Mouse (Mus musculus) hindbrain, embryonic 10.5 days (tissue): ENCODE results near the gene Loxl1. TPM values are rescaled to one million over a fixed set of nuclear protein-coding genes. Genes with fewer than 3 reads are reported as not detected.
A peak's percentile ranks its signal among the peaks of the same experiment; 100 is the strongest.

Experiments used
- DNase-seq: peaks from one replicate; pipeline ENCODE4 v3.0.0-alpha.2; 2017; ENCODE audit warnings: low spot score
- H3K27ac ChIP-seq: fragments of 300-500 bp; sonication (generic); 2 replicates; pipeline ENCODE4 v1.5.1; 2016; ENCODE audit warnings: mild to moderate bottlenecking, moderate library complexity
- H3K27me3 ChIP-seq: fragments of 300-500 bp; sonication (generic); 2 replicates; pipeline ENCODE4 v1.6.1; 2016; ENCODE audit warnings: mild to moderate bottlenecking; ENCODE audit not compliant: poor library complexity, insufficient read depth, severe bottlenecking
- H3K36me3 ChIP-seq: fragments of 300-500 bp; sonication (generic); 2 replicates; pipeline ENCODE4 v1.6.1; 2016; ENCODE audit warnings: mild to moderate bottlenecking, moderate library complexity
- H3K4me1 ChIP-seq: fragments of 300-500 bp; sonication (generic); replicated peaks from 2 replicates; pipeline ENCODE4 v1.6.1; 2016; ENCODE audit warnings: mild to moderate bottlenecking
- H3K4me3 ChIP-seq: fragments of 300-500 bp; sonication (generic); 2 replicates; pipeline ENCODE4 v1.5.1; 2016; ENCODE audit warnings: mild to moderate bottlenecking, moderate library complexity
- H3K9me3 ChIP-seq: fragments of 300-500 bp; sonication (generic); 2 replicates; pipeline ENCODE4 v1.6.1; 2016; ENCODE audit warnings: mild to moderate bottlenecking, moderate library complexity
- WGBS: fragments of 180-500 bp; shearing (Covaris S2); methylation state at CpG from one replicate; pipeline ENCODE4 v1.1.7; 2016; 5-methylcytosine and 5-hydroxymethylcytosine counted together
- polyA plus RNA-seq: library from polyadenylated mRNA; unstranded; fragments of >200 nt; fragmentation: Nextera tagmentation; extraction: Ambion mirVana; gene quantifications from 2 replicates; pipeline ENCODE4 v1.2.1, GENCODE M21; 2016

Gene Loxl1
- polyA plus RNA-seq: 9.9 and 14.5 TPM in 2 replicates

DNA sequence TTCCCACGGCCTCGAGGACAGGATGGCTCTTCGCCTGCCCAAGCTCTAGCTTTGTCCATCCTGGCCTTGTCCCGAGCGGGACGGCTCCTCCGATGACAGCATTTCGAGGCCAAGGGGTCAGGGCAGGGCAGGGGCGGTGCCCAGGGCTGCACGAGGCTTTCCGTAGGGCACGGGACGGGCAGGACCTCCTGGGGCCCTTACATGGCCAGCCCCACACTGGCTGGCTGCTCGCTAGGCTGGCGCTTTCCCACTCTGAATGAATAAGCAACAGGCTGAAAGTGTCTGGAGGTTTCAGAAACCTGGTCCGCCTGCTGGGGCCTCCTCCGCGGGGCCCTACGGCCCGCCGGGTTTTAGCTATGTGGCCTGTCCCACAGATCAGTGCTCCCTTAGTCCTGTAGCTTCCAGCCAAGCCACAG, at the start of gene Loxl1:
Gene Loxl1, minus strand, starts transcription at position 243 of the 416 bp plus-strand sequence.
- Histone ChIP-seq H3K4me3 (peak within 1 kb of the TSS; percentile 55), H3K27ac (peak within 1 kb of the TSS; percentile 87), H3K4me1 (peaks cover 75% of the 10 kb centered on the region), H3K9me3 (no peaks in the 10 kb centered on the region), H3K27me3 (peaks cover 50% of the 10 kb centered on the region), H3K36me3 (no peaks in the 10 kb centered on the region)
- under 1% methylated on average over 21 of the region's 21 CpGs for WGBS
- DNase-seq: peak; percentile 79

GRCm38 (mm10) chr9:58361956-58362355, 49.0 kb upstream of the Loxl1 start:
- Histone ChIP-seq H3K9me3 (no peaks in the 10 kb centered on the region), H3K27ac (no peak overlapping the region), H3K4me3 (no peak overlapping the region), H3K36me3 (no peaks in the 10 kb centered on the region), H3K4me1 (no peaks in the 10 kb centered on the region), H3K27me3 (no peaks in the 10 kb centered on the region)
- DNase-seq: no peak
- 85% methylated on average over 7 of the region's 7 CpGs for WGBS

DNA sequence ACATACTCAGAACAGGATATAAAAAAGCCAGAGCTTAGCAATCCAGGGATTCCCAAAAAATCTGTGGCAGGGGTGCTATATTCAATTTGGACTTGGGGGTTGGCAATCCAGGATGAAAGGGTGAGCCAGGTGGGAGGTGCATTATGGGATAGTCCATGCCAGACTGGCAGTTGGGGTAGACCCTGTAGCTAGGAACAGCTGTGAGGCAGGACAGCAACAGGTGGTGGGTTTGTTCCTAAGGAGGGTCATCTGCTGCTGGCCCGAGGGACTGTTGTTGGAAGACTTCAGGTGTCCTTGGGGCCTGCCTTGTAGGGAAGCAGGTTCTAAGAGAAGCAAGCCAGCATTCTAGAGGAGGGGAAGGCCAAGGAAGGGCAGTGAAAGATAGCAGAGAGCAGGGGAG, 48.4 kb upstream of the Loxl1 start:
- no peaks in the 10 kb centered on the region for H3K4me1 ChIP-seq
- 93% methylated on average over 1 of the region's 1 CpGs for WGBS
- no peak for DNase-seq
- no peaks in the 10 kb centered on the region for H3K27me3 ChIP-seq
- no peaks in the 10 kb centered on the region for H3K36me3 ChIP-seq
- H3K9me3 ChIP-seq: no peaks in the 10 kb centered on the region
- no peak overlapping the region for H3K27ac ChIP-seq
- no peak overlapping the region for H3K4me3 ChIP-seq

DNA sequence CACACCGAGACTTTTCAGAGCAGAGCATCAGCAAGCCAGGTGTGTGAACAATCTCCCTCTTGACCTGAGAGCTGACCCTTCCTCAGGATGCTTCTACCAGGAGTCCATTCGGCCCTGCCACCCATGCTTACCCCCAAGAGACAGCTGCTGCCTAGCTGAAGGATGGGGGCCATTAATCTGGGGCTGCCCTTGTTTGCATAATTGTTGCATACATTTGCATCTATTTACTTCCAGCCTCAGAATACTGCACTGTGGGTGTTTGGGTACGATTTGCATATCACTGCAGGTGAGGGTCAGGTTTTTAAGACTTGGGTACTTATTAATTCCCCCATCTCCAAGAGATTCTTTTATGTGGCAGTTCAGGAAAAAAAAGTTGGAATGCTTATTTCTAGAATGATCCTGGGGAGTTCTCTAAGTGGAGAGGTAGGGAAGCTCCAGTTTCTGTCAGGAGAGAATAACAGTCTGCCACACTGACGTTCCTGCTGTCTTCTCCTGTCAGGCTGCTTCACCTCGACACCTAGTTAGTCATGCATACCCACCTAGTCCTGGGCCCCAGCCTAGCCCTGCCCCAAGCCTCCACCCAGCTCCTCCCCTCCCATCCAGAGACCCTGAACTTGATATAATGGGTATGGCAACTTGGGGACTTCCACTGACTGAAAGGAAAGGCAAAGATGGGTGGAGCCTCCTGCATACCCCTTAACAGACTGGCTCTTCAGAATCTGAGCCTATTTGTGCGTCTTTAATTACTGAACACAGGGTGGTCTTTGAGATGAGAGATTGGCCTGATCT, 42.5 kb upstream of the Loxl1 start:
- Histone ChIP-seq H3K9me3 (no peaks in the 10 kb centered on the region), H3K4me1 (peaks cover 11% of the 10 kb centered on the region), H3K27me3 (no peaks in the 10 kb centered on the region), H3K4me3 (no peak overlapping the region), H3K27ac (no peak overlapping the region), H3K36me3 (no peaks in the 10 kb centered on the region)
- WGBS: 34% methylated on average over 6 of the region's 6 CpGs
- DNase-seq: no peak

DNA sequence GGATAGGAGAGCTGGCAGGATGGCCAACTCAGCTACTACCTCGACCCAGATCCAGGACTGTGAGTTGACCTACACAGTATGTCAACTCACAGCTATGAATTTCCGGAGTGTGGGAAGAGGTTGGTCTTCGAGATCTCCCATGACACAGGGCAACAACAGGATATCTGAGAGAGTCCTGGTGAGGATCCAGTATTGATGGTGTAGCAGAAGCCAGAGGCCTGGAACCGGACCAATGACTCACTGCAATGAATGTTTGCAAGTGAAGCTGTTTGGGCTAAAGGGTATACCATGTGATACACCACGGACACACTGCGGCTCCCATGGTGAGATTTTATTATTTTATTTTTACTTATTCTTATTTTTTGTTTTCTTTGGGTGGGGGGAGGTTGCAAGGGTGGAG, 41.7 kb upstream of the Loxl1 start:
- H3K36me3 ChIP-seq: no peaks in the 10 kb centered on the region
- DNase-seq: no peak
- no peak overlapping the region for H3K27ac ChIP-seq
- H3K27me3 ChIP-seq: no peaks in the 10 kb centered on the region
- WGBS: 86% methylated on average over 6 of the region's 6 CpGs
- no peak overlapping the region for H3K4me3 ChIP-seq
- peaks cover 11% of the 10 kb centered on the region for H3K4me1 ChIP-seq
- no peaks in the 10 kb centered on the region for H3K9me3 ChIP-seq

GRCm38 (mm10) chr9:58353224-58353623, 40.2 kb upstream of the Loxl1 start:
- H3K27me3 ChIP-seq: no peaks in the 10 kb centered on the region
- WGBS: 86% methylated on average over 6 of the region's 6 CpGs
- no peak for DNase-seq
- peaks cover 11% of the 10 kb centered on the region for H3K4me1 ChIP-seq
- no peak overlapping the region for H3K4me3 ChIP-seq
- no peak overlapping the region for H3K27ac ChIP-seq
- no peaks in the 10 kb centered on the region for H3K9me3 ChIP-seq
- H3K36me3 ChIP-seq: no peaks in the 10 kb centered on the region

- Histone ChIP-seq H3K27ac (no peak overlapping the region), H3K4me1 (peaks cover 7% of the 10 kb centered on the region; the same call in 1 of the 2 replicates), H3K36me3 (no peaks in the 10 kb centered on the region), H3K27me3 (no peaks in the 10 kb centered on the region), H3K9me3 (no peaks in the 10 kb centered on the region), H3K4me3 (no peak overlapping the region)
- 90% methylated on average over 6 of the region's 6 CpGs for WGBS
- DNase-seq: no peak
These were observed 34.8 kb upstream of the Loxl1 start for GRCm38 (mm10) chr9:58347795-58348194.

- DNase-seq: peak; percentile 10
- peaks cover 7% of the 10 kb centered on the region; the same call in 1 of the 2 replicates for H3K4me1 ChIP-seq
- no peak overlapping the region for H3K4me3 ChIP-seq
- H3K9me3 ChIP-seq: no peaks in the 10 kb centered on the region
- 35% methylated on average over 10 of the region's 10 CpGs for WGBS
- no peak overlapping the region for H3K27ac ChIP-seq
- no peaks in the 10 kb centered on the region for H3K27me3 ChIP-seq
- no peaks in the 10 kb centered on the region for H3K36me3 ChIP-seq
These were observed 33.5 kb upstream of the Loxl1 start for GRCm38 (mm10) chr9:58346498-58346897.

DNA sequence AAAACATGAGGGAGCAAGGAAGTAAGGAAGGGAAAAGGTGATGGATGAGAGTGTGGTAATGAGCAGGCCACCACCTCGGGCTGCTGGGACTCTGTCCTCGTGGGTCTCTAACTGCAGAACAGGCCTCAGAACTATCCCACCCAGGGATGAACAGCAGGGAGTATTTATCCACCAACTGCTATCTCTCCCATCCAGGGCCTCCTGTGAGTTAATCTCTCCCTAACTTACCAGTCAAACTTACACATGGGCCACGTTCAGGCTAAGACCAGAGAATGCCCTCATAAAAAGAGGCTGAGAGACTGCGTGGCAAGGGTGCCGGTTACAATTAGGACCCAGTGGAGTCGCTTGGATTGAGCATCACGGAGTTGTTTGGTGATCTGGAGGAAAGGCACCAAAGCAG, 33.0 kb upstream of the Loxl1 start:
- H3K27me3 ChIP-seq: no peaks in the 10 kb centered on the region

GRCm38 (mm10) chr9:58341795-58342194, 28.8 kb upstream of the Loxl1 start:
- WGBS: 89% methylated on average over 1 of the region's 1 CpGs

More for the DNA sequence above, 33.0 kb upstream of the Loxl1 start:
- Histone ChIP-seq H3K36me3 (no peaks in the 10 kb centered on the region), H3K4me1 (peaks cover 7% of the 10 kb centered on the region; the same call in 1 of the 2 replicates), H3K9me3 (no peaks in the 10 kb centered on the region), H3K27ac (no peak overlapping the region), H3K4me3 (no peak overlapping the region)
- WGBS: 66% methylated on average over 7 of the region's 7 CpGs
- DNase-seq: no peak

GRCm38 (mm10) chr9:58336650-58337281, 23.8 kb upstream of the Loxl1 start:
- H3K27ac ChIP-seq: no peak overlapping the region
- no peak for DNase-seq
- no peak overlapping the region for H3K4me3 ChIP-seq
- H3K27me3 ChIP-seq: no peaks in the 10 kb centered on the region
- H3K9me3 ChIP-seq: no peaks in the 10 kb centered on the region; the same call in 1 of the 2 replicates
- 73% methylated on average over 8 of the region's 8 CpGs for WGBS
- H3K4me1 ChIP-seq: no peaks in the 10 kb centered on the region
- H3K36me3 ChIP-seq: no peaks in the 10 kb centered on the region

More at GRCm38 (mm10) chr9:58341795-58342194, 28.8 kb upstream of the Loxl1 start:
- Histone ChIP-seq H3K4me1 (peaks cover 7% of the 10 kb centered on the region; the same call in 1 of the 2 replicates), H3K4me3 (no peak overlapping the region), H3K27me3 (no peaks in the 10 kb centered on the region), H3K36me3 (no peaks in the 10 kb centered on the region), H3K27ac (no peak overlapping the region), H3K9me3 (no peaks in the 10 kb centered on the region)
- no peak for DNase-seq

GRCm38 (mm10) chr9:58331276-58331675, 18.3 kb upstream of the Loxl1 start:
- H3K4me1 ChIP-seq: peaks cover 9% of the 10 kb centered on the region
- WGBS: 80% methylated on average over 3 of the region's 3 CpGs
- no peak overlapping the region for H3K4me3 ChIP-seq
- no peaks in the 10 kb centered on the region for H3K36me3 ChIP-seq
- no peaks in the 10 kb centered on the region; the same call in 1 of the 2 replicates for H3K9me3 ChIP-seq
- no peak overlapping the region for H3K27ac ChIP-seq
- no peak for DNase-seq
- no peaks in the 10 kb centered on the region for H3K27me3 ChIP-seq

DNA sequence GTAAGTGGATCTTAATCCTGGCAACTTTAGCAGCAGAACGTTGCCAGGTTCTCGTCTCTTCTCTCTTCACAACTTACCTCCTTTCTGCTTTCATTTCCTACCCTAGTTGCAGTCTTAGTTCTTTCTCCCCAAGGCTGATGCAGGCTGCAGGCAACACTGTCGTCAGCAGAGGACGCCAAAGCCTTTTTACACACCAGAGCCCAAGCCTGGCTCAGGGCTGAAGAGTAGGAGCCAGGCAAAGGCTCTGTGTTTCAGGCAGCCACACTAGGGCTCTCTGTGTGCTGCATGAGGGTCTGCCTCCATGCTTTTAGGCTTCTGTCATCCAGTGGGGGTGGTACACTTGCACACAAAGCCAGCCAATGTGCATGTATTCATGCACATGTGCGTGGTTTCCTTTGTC, 17.3 kb upstream of the Loxl1 start:
- Histone ChIP-seq H3K4me1 (peaks cover 10% of the 10 kb centered on the region), H3K9me3 (no peaks in the 10 kb centered on the region; the same call in 1 of the 2 replicates), H3K36me3 (no peaks in the 10 kb centered on the region), H3K27me3 (no peaks in the 10 kb centered on the region), H3K27ac (no peak overlapping the region), H3K4me3 (no peak overlapping the region)
- peak; percentile 49 for DNase-seq
- WGBS: 26% methylated on average over 5 of the region's 5 CpGs
